Mouse (Mus musculus) hindbrain, embryonic 15.5 days (tissue): Measurements from ENCODE around the gene Nog. TPM values are rescaled to one million over a fixed set of nuclear protein-coding genes. Genes with fewer than 3 reads are reported as not detected.
A peak's percentile ranks its signal among the peaks of the same experiment; 100 is the strongest.

Experiments used
- ATAC-seq: fragments of 200-750 bp; cut with Nextera tagmentation; 2 replicates; pipeline ENCODE4 v1.8.0; 2017; ENCODE audit warnings: low read depth, moderate number of reproducible peaks, moderate TSS enrichment; ENCODE audit not compliant: low FRiP score
- H3K27ac ChIP-seq: fragments of 300-500 bp; sonication (generic); replicated peaks from 2 replicates; pipeline ENCODE4 v1.5.1; 2015; ENCODE audit warnings: mild to moderate bottlenecking, inconsistent platforms
- H3K27me3 ChIP-seq: fragments of 300-500 bp; sonication (generic); 2 replicates; pipeline ENCODE4 v1.6.1; 2015; ENCODE audit warnings: control low read depth, inconsistent platforms
- H3K36me3 ChIP-seq: fragments of 300-500 bp; sonication (generic); 2 replicates; pipeline ENCODE4 v1.6.1; 2015; ENCODE audit warnings: control low read depth, inconsistent platforms
- H3K4me1 ChIP-seq: fragments of 300-500 bp; sonication (generic); replicated peaks from 2 replicates; pipeline ENCODE4 v1.6.1; 2015; ENCODE audit warnings: control low read depth, inconsistent platforms
- H3K4me2 ChIP-seq: fragments of 300-500 bp; sonication (generic); 2 replicates; pipeline ENCODE4 v1.6.1; 2015; ENCODE audit warnings: moderate library complexity, mild to moderate bottlenecking, inconsistent platforms
- H3K4me3 ChIP-seq: fragments of 300-500 bp; sonication (generic); 2 replicates; pipeline ENCODE4 v1.5.1; 2015; ENCODE audit warnings: mild to moderate bottlenecking, inconsistent platforms
- H3K9ac ChIP-seq: fragments of 300-500 bp; sonication (generic); 2 replicates; pipeline ENCODE4 v1.6.1; 2015; ENCODE audit warnings: inconsistent platforms
- H3K9me3 ChIP-seq: fragments of 300-500 bp; sonication (generic); 2 replicates; pipeline ENCODE4 v1.6.1; 2016; ENCODE audit warnings: control low read depth, inconsistent platforms
- WGBS: fragments of 180-500 bp; shearing (Covaris S2); methylation state at CpG from one replicate; pipeline ENCODE4 v1.1.7; 2015; 5-methylcytosine and 5-hydroxymethylcytosine counted together
- polyA plus RNA-seq: library from polyadenylated mRNA; unstranded; fragments of >200 nt; fragmentation: Nextera tagmentation; extraction: Ambion mirVana; gene quantifications from 2 replicates; pipeline ENCODE4 v1.2.1, GENCODE M21; 2015

Gene Nog
- polyA plus RNA-seq: 3.9 and 4.1 TPM in 2 replicates

DNA sequence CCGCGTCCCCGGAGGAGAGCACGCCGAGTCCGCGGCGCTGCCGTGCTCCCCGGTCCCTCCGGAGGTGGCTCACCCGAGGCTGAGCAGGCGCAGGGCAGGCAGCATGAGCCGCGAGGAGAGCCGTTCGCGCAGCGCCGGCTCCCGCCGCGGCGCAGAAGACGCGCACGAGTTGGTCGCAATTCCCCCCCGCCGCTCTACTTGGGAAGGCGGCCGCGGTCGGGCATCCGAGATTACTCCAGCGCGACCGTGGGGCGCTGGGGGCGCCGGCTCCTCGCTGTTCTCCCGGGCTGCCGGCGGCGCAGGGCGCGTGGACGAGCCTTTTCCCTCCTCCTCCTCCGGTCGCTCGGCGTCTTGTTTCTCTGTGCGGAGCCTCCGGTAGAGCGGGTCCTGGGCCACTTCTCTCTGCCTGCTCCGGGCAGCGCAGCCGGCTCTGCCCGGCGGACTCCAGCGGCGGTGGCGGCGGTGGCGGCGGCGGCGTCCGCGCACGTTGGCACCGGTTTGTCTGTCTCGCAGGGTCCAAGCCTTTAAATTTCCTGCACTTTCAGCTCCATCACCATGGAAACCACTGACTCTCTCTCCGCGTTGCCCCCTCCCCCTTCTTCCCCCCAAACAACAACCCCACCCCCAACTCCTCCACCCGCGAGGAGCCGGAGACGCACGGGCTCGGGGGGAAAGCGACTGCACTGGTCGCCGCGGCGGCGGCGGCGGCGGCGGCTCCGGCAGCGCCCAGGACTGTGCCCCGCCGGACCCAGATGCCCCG is at the start of gene Nog:
Nog (minus strand) TSS at position 277 of the 760 bp plus-strand sequence.
- Histone ChIP-seq H3K9ac (peak within 1 kb of the TSS; percentile 53), H3K27me3 (no peaks in the 10 kb centered on the region), H3K4me1 (peaks cover 40% of the 10 kb centered on the region), H3K4me3 (peak within 1 kb of the TSS; percentile 48), H3K4me2 (peak within 1 kb of the TSS; percentile 93), H3K27ac (peak within 1 kb of the TSS; percentile 90), H3K9me3 (no peaks in the 10 kb centered on the region), H3K36me3 (no peaks in the 10 kb centered on the region)
- under 1% methylated on average over 86 of the region's 97 CpGs for WGBS
- peak; percentile 59 for ATAC-seq

DNA sequence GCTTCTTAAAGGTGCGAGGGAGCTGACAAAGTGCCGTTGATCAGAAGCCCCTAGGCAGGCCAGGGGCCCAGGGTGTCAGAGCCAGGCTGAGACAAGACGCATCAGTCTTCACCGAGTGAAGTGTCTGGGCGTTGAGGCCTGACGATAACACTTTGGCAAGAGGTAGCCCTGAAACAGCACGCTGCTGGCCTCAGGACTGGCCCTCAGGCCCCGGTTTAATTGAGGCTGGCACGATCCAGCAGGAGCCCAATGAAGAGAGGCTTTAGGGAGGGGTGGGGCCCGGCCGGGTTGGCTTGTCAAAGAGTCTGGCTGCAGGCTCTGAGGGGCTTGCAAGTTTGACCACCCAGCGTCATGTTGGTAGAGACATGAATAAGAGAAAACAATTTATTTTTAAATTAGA is 38.1 kb upstream of the Nog start:
- H3K9me3 ChIP-seq: no peaks in the 10 kb centered on the region
- H3K4me2 ChIP-seq: no peak overlapping the region
- no peaks in the 10 kb centered on the region; the same call in 1 of the 2 replicates for H3K4me1 ChIP-seq
- H3K9ac ChIP-seq: no peak overlapping the region
- no peak overlapping the region for H3K4me3 ChIP-seq
- ATAC-seq: no peak
- H3K27me3 ChIP-seq: no peaks in the 10 kb centered on the region
- WGBS: 47% methylated on average over 12 of the region's 12 CpGs
- no peak overlapping the region for H3K27ac ChIP-seq
- no peaks in the 10 kb centered on the region for H3K36me3 ChIP-seq

DNA sequence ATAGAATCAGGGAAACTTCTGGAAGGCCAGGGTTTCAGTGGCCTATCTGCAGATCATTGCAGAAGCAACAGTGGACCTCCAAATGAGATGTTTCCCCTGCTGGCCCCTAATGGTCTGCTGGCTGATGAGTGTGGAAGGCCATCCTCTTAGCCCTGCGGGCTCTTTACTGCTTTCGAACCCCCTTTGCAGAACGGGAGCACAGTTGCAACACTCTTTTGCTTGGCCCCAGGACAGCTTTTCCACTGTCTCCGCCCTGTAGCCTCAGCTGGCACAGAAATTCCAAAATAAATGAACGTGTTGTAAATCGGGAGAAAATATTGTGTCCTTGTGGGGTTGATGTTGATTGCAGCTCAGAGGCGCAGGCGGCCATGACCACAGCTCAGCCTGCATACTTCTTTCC is 37.7 kb upstream of the Nog start:
- H3K27me3 ChIP-seq: no peaks in the 10 kb centered on the region
- H3K27ac ChIP-seq: no peak overlapping the region
- no peaks in the 10 kb centered on the region for H3K9me3 ChIP-seq
- H3K4me1 ChIP-seq: no peaks in the 10 kb centered on the region; the same call in 1 of the 2 replicates
- no peak overlapping the region for H3K9ac ChIP-seq
- H3K4me2 ChIP-seq: no peak overlapping the region
- no peaks in the 10 kb centered on the region for H3K36me3 ChIP-seq
- no peak for ATAC-seq
- 76% methylated on average over 8 of the region's 8 CpGs for WGBS
- H3K4me3 ChIP-seq: no peak overlapping the region

DNA sequence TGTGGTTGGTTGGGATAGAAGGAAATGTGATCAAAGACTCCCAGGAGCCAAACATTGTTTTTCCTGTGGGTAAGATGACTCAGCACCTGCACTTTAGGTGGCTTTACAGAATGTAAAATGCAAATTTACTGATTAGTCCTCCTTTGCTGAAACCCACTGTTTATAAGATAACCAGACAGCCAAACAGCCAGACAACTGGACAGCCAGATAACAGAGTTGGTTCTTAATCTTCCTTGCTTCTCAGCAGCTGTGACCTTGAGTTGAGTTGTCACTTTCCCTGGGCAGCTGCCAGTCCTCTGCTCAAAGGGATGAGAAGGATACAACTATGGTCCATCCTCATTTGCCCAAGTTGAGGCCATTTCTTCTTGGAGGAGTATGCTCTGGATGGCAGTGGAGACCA is 35.8 kb upstream of the Nog start:
- Histone ChIP-seq H3K4me2 (no peak overlapping the region), H3K27me3 (no peaks in the 10 kb centered on the region), H3K4me1 (no peaks in the 10 kb centered on the region; the same call in 1 of the 2 replicates), H3K36me3 (no peaks in the 10 kb centered on the region), H3K9me3 (no peaks in the 10 kb centered on the region), H3K4me3 (no peak overlapping the region), H3K27ac (no peak overlapping the region), H3K9ac (no peak overlapping the region)
- ATAC-seq: no peak

DNA sequence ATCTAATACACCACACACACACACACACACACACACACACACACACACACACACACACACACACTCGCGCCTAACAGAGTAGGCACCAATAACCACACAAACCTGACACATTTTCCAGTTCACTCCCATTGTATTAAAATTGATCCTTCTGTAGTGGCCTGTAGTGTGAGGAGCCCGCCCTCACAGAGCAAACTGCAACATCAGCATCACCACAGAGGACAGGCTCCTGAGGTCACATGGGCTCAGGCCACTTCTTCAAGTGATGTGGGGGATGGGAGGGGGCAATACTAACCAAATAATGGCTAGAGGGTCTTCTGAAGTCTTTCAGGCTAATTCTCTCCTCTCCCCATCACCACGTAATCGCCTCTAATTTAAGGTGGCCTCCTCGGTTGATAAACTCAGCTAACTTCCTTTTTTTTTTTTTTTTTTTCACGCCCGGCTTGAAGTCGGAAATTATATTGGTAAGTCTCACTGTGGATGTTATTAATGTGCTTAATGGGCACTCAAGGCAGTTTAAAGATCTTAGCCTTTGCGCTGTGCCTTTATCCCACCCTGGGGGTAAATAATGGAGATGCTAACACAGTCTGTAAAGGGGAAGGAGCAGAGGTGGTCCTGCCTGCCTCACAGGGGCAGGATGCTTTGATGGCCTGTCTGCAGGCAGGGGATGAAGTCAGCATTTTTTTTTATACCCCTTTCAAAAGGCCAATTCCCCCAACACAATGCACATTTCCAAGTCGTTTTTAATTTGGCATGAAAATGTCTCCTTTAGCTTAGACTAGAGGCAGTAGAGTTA is 25.2 kb upstream of the Nog start:
- H3K4me1 ChIP-seq: 0 out of 2 replicates have a peak, but pooled peaks cover 7% of the 10 kb centered on the region
- H3K27ac ChIP-seq: no peak overlapping the region
- no peak overlapping the region for H3K4me2 ChIP-seq
- H3K36me3 ChIP-seq: no peaks in the 10 kb centered on the region
- no peak for ATAC-seq
- no peaks in the 10 kb centered on the region for H3K27me3 ChIP-seq
- H3K9me3 ChIP-seq: no peaks in the 10 kb centered on the region
- WGBS: 45% methylated on average over 11 of the region's 11 CpGs
- no peak overlapping the region for H3K9ac ChIP-seq
- no peak overlapping the region for H3K4me3 ChIP-seq

DNA sequence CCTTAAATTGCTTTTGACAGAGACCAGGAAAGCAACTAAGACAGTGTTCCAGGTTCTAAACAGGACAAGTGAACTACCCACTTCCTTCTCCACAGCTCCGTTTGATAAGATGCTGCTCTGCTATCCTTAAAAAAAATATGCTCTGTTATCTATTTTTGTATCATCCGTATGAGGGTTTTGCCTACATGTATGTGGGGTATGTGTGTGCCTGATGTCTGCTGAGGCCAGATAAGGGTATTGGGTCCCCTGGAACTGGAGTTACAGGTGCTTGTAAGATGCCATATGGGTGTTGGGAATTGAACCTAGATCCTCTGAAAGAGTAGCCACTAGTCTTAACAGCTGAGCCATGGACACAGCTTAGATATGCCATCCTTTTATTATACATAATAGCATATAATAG is 19.6 kb upstream of the Nog start:
- Histone ChIP-seq H3K9me3 (no peaks in the 10 kb centered on the region), H3K4me1 (peaks cover 6% of the 10 kb centered on the region; the same call in 1 of the 2 replicates), H3K27me3 (no peaks in the 10 kb centered on the region), H3K9ac (no peak overlapping the region), H3K27ac (no peak overlapping the region), H3K4me3 (no peak overlapping the region), H3K4me2 (no peak overlapping the region), H3K36me3 (no peaks in the 10 kb centered on the region)
- no peak for ATAC-seq
- 92% methylated on average over 2 of the region's 2 CpGs for WGBS

DNA sequence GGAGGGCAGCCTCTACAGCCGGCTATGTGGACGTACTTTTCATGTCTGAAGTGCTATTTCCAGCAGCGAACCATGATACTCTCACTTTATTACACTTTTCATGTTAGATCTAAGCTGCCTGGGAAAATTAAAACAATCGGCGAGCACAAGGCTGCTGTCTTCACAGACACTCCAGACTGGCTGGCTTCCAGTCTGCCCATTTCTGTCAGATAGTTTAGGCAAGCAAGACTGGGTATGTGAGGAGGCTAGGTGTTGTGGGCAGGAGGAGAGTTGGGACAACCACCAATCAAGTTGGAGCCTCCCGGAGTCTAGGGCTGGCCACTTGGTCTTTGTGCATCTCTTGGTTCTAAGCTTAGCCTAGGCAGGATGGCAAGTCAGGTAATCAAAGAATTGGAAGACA is 17.5 kb upstream of the Nog start:
- H3K9ac ChIP-seq: no peak overlapping the region
- H3K27me3 ChIP-seq: no peaks in the 10 kb centered on the region
- H3K9me3 ChIP-seq: no peaks in the 10 kb centered on the region
- H3K4me2 ChIP-seq: no peak overlapping the region
- 64% methylated on average over 6 of the region's 6 CpGs for WGBS
- H3K4me3 ChIP-seq: no peak overlapping the region
- no peaks in the 10 kb centered on the region for H3K36me3 ChIP-seq
- ATAC-seq: no peak
- H3K27ac ChIP-seq: no peak overlapping the region
- peaks cover 6% of the 10 kb centered on the region; the same call in 1 of the 2 replicates for H3K4me1 ChIP-seq

DNA sequence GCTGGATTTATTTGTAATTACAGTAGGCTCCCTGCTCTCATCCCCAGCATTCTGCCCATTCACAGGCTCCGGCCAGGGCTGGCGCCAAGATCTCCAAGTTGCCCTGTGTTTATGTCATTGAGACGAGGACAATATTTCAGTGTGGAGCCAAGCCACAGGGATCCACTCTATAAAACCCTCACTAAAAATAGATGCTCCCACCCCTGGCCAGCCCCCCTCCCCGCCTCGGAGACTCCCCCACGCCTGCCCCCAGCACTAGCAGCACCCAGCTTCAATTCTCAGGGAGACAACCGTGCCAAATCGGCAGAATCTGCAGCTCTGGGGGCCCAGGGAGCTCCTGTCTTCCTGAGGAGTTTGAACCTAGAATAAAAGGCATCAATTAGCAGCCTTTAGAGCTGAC is 16.2 kb upstream of the Nog start:
- Histone ChIP-seq H3K9ac (no peak overlapping the region), H3K4me2 (peak overlapping the region; percentile 20), H3K27ac (no peak overlapping the region; the same call in 1 of the 2 replicates), H3K9me3 (no peaks in the 10 kb centered on the region), H3K36me3 (no peaks in the 10 kb centered on the region), H3K4me1 (peaks cover 6% of the 10 kb centered on the region; the same call in 1 of the 2 replicates), H3K4me3 (no peak overlapping the region), H3K27me3 (no peaks in the 10 kb centered on the region)
- WGBS: 11% methylated on average over 8 of the region's 8 CpGs
- ATAC-seq: peak; percentile 63

DNA sequence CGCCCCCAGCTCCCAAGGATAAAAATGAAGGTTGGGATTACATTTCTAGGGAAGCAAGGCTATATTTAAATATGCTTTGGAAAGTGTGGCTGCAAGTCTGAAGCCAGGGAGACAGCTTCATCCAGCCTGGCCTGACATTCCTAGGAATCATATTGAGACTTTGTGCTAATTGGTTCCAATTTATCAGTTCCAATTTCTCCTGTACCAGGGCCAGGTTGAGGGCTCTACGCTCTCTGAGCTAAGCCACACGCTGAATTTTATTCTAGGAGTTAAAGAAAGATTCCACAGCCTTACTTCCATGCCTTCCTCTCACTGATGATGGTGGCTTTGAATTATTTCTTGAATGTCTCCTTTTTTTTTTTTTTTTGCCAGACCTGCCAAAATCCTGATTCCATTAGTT is 15.6 kb upstream of the Nog start:
- no peak overlapping the region for H3K4me2 ChIP-seq
- no peak for ATAC-seq
- H3K4me1 ChIP-seq: peaks cover 6% of the 10 kb centered on the region; the same call in 1 of the 2 replicates
- H3K9me3 ChIP-seq: no peaks in the 10 kb centered on the region
- WGBS: 68% methylated on average over 3 of the region's 3 CpGs
- H3K27me3 ChIP-seq: no peaks in the 10 kb centered on the region
- H3K4me3 ChIP-seq: no peak overlapping the region
- H3K27ac ChIP-seq: no peak overlapping the region
- no peak overlapping the region for H3K9ac ChIP-seq
- H3K36me3 ChIP-seq: no peaks in the 10 kb centered on the region

DNA sequence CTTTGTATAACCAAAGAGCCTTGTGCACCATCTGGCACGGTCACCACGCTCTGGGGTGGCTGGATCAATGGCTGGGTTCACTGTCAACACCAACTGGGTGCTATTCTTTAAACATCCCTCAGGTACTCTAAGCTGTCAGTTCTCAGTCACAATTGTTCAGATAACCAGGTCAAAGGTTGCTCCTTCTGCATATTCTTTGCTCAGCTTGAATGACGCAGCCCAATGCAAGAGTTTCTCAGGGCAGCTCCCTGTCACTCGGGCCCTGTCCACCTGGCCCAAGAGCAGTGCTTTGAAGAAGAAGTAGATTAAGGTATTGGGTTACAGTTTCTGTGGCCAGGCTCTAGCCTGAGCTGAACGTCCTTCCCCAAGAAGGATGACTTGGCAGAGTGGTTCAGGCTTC is 12.2 kb upstream of the Nog start:
- Histone ChIP-seq H3K9me3 (no peaks in the 10 kb centered on the region), H3K27me3 (no peaks in the 10 kb centered on the region), H3K27ac (no peak overlapping the region), H3K36me3 (no peaks in the 10 kb centered on the region), H3K9ac (no peak overlapping the region), H3K4me2 (no peak overlapping the region), H3K4me1 (peaks cover 8% of the 10 kb centered on the region; the same call in 1 of the 2 replicates), H3K4me3 (no peak overlapping the region)
- 68% methylated on average over 5 of the region's 5 CpGs for WGBS
- ATAC-seq: no peak

DNA sequence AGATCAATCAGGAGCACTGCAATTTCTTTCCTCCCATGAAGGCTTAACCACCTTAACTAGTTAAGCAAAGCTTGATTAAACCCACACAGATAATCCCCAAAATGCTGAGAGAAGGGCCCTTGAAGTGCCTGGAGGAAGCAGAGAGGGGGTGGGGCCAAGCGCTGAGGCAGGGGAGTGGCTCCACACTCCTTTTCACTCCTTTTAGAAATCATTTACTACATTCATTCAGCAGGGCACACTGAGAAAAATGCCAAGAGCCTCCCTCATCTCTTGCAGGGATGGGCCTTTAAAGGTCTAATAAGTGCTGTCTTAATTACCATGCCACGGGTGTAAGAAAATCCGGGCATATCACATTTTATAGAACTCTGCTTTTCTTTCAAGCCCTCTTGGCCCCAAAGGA is 10.2 kb upstream of the Nog start:
- no peaks in the 10 kb centered on the region for H3K27me3 ChIP-seq
- WGBS: 22% methylated on average over 3 of the region's 3 CpGs
- ATAC-seq: no peak

DNA sequence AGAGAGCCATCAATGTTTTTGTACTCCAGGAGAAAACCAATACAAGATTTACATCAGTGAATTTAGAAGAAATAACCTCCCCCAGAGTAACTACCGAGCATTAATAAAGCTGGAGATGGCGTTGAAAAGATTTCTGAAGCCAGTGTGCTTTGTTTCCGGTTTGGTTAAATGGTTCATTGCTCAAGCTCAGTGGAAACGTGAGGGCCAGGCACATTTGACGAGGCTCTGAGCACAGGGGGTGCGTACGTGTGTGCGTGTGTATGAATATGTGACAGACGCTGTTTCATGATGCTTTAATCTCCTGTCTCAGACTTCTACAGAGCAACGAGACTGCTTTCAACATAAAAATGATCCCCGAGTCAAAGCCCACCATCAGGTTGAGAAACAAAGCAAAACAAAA is 8.1 kb upstream of the Nog start:
- H3K9me3 ChIP-seq: no peaks in the 10 kb centered on the region
- ATAC-seq: no peak
- H3K4me1 ChIP-seq: 0 out of 2 replicates have a peak, but pooled peaks cover 3% of the 10 kb centered on the region
- 51% methylated on average over 11 of the region's 11 CpGs for WGBS
- no peak overlapping the region for H3K4me3 ChIP-seq
- no peaks in the 10 kb centered on the region for H3K36me3 ChIP-seq
- no peaks in the 10 kb centered on the region for H3K27me3 ChIP-seq
- no peak overlapping the region for H3K27ac ChIP-seq
- H3K9ac ChIP-seq: no peak overlapping the region
- no peak overlapping the region for H3K4me2 ChIP-seq

More for the DNA sequence above, 10.2 kb upstream of the Nog start:
- H3K27ac ChIP-seq: no peak overlapping the region
- no peaks in the 10 kb centered on the region for H3K36me3 ChIP-seq
- H3K9ac ChIP-seq: no peak overlapping the region
- H3K9me3 ChIP-seq: no peaks in the 10 kb centered on the region
- no peak overlapping the region for H3K4me2 ChIP-seq
- H3K4me1 ChIP-seq: 0 out of 2 replicates have a peak, but pooled peaks cover 3% of the 10 kb centered on the region
- no peak overlapping the region for H3K4me3 ChIP-seq
